Mouse (Mus musculus) bone marrow, adult 2 months (tissue): ENCODE measurements around the gene App.

Source experiments
- CTCF ChIP-seq: fragments of 200-500 bp; IDR thresholded peaks from 2 replicates; pipeline ENCODE4 v1.5.1; 2011; ENCODE audit warnings: low read length, control low read depth; ENCODE audit not compliant: control insufficient read depth, insufficient read depth
- POLR2A ChIP-seq: fragments of 200-500 bp; IDR thresholded peaks from 2 replicates; pipeline ENCODE4 v1.6.1; 2011; ENCODE audit warnings: low read depth, mild to moderate bottlenecking, control low read depth, low read length, borderline replicate concordance; ENCODE audit not compliant: control insufficient read depth

- TF ChIP-seq CTCF, result no peak
- no peak for TF ChIP-seq POLR2A
Observed at GRCm38 (mm10) chr16:85101544-85101943, 72.0 kb downstream of the App start.
